Mouse (Mus musculus) midbrain, postnatal 0 days (tissue): Measurements from ENCODE around the gene Adgre5. TPM values are rescaled to one million over a fixed set of nuclear protein-coding genes. Genes with fewer than 3 reads are reported as not detected.

ENCODE experiments used
- ATAC-seq: fragments of 200-750 bp; cut with Nextera tagmentation; 2 replicates; pipeline ENCODE4 v1.8.0; 2017; ENCODE audit warnings: moderate number of reproducible peaks, mild to moderate bottlenecking, moderate TSS enrichment, moderate library complexity; ENCODE audit not compliant: low FRiP score
- DNase-seq: peaks from one replicate; pipeline ENCODE4 v3.0.0-alpha.2; 2015; ENCODE audit warnings: low spot score
- H3K27ac ChIP-seq: fragments of 300-500 bp; sonication (generic); 2 replicates; pipeline ENCODE4 v1.5.1; 2014; ENCODE audit warnings: low read depth, mild to moderate bottlenecking, low read length, mixed read lengths
- H3K27me3 ChIP-seq: fragments of 300-500 bp; sonication (generic); 2 replicates; pipeline ENCODE4 v1.6.1; 2014; ENCODE audit warnings: low read length, control low read depth, mixed read lengths; ENCODE audit not compliant: insufficient read depth
- H3K36me3 ChIP-seq: fragments of 300-500 bp; sonication (generic); 2 replicates; pipeline ENCODE4 v1.6.1; 2014; ENCODE audit warnings: low read length, control low read depth, mixed read lengths; ENCODE audit not compliant: insufficient read depth
- H3K4me1 ChIP-seq: fragments of 300-500 bp; sonication (generic); 2 replicates; pipeline ENCODE4 v1.6.1; 2014; ENCODE audit warnings: mild to moderate bottlenecking, control low read depth, antibody characterized with exemption, low read length, mixed read lengths; ENCODE audit not compliant: insufficient read depth
- H3K4me2 ChIP-seq: fragments of 300-500 bp; sonication (generic); 2 replicates; pipeline ENCODE4 v1.6.1; 2014; ENCODE audit warnings: low read depth, mild to moderate bottlenecking, low read length, mixed read lengths; ENCODE audit not compliant: poor library complexity, severe bottlenecking
- H3K4me3 ChIP-seq: fragments of 300-500 bp; sonication (generic); 2 replicates; pipeline ENCODE4 v1.5.1; 2014; ENCODE audit warnings: low read depth, mild to moderate bottlenecking, low read length, moderate library complexity
- H3K9ac ChIP-seq: fragments of 300-500 bp; sonication (generic); replicated peaks from 2 replicates; pipeline ENCODE4 v1.6.1; 2014; ENCODE audit warnings: mild to moderate bottlenecking, low read length, moderate library complexity, mixed read lengths; ENCODE audit not compliant: poor library complexity, severe bottlenecking
- H3K9me3 ChIP-seq: fragments of 300-500 bp; sonication (generic); 2 replicates; pipeline ENCODE4 v1.6.1; 2016; ENCODE audit warnings: low read length, control low read depth
- CTCF ChIP-seq: IDR thresholded peaks from 2 replicates; pipeline ENCODE4 v1.5.1; 2016; ENCODE audit warnings: antibody characterized with exemption, mild to moderate bottlenecking
- WGBS: fragments of 180-500 bp; shearing (Covaris S2); extraction: QIAGEN DNeasy Blood & Tissue Kit; methylation state at CpG from one replicate; pipeline ENCODE4 v1.1.7; 2014; 5-methylcytosine and 5-hydroxymethylcytosine counted together
- microRNA-seq: library from miRNA; unstranded; fragments of <30 nt; microRNA quantifications from one replicate; pipeline ENCODE4, GENCODE M21; 2016; ENCODE audit warnings: borderline number of aligned reads
- polyA plus RNA-seq: library from polyadenylated mRNA; unstranded; fragments of >200 nt; fragmentation: Nextera tagmentation; extraction: Ambion mirVana; gene quantifications from 2 replicates; pipeline ENCODE4 v1.2.1, GENCODE M21; 2015
- total RNA-seq: library from RNA; depleted of rRNA; stranded (reverse); fragments of >200 nt; gene quantifications from 2 replicates; pipeline ENCODE4 v1.2.3, GENCODE M21; 2014; rRNA removed

The Adgre5 gene
- total and polyA plus RNA-seq, 2 experiments from 2014 or later: 8.3 to 24.3 TPM

GRCm38 (mm10) chr8:83681099-83681498, 60.0 kb downstream of the Adgre5 start:
- Histone ChIP-seq H3K4me3 (no peak overlapping the region), H3K9me3 (no peaks in the 10 kb centered on the region), H3K27me3 (no peaks in the 10 kb centered on the region), H3K27ac (no peak overlapping the region), H3K36me3 (peaks cover 81% of the 10 kb centered on the region), H3K9ac (no peak overlapping the region), H3K4me2 (no peak overlapping the region), H3K4me1 (no peaks in the 10 kb centered on the region)
- DNase-seq (no peak), ATAC-seq (no peak)
- WGBS: 34% methylated on average over 6 of the region's 6 CpGs
- no peak for TF ChIP-seq CTCF

- ATAC-seq (no peak), DNase-seq (no peak)
- no peak overlapping the region for H3K4me2 ChIP-seq
- H3K9ac ChIP-seq: no peak overlapping the region
- no peaks in the 10 kb centered on the region for H3K4me1 ChIP-seq
- no peaks in the 10 kb centered on the region for H3K9me3 ChIP-seq
- no peak overlapping the region for H3K27ac ChIP-seq
- H3K27me3 ChIP-seq: no peaks in the 10 kb centered on the region
- H3K4me3 ChIP-seq: no peak overlapping the region
- TF ChIP-seq CTCF: no peak
- 91% methylated on average over 5 of the region's 5 CpGs for WGBS
- peaks cover 79% of the 10 kb centered on the region for H3K36me3 ChIP-seq
Measured at GRCm38 (mm10) chr8:83680603-83681002, 60.5 kb downstream of the Adgre5 start.

- peaks cover 77% of the 10 kb centered on the region for H3K36me3 ChIP-seq
- H3K27ac ChIP-seq: no peak overlapping the region
- ATAC-seq: no peak
- no peak overlapping the region for H3K4me2 ChIP-seq
- no peaks in the 10 kb centered on the region for H3K27me3 ChIP-seq
- no peak overlapping the region for H3K4me3 ChIP-seq
- H3K4me1 ChIP-seq: no peaks in the 10 kb centered on the region
- H3K9ac ChIP-seq: no peak overlapping the region
- H3K9me3 ChIP-seq: no peaks in the 10 kb centered on the region
- 95% methylated on average over 12 of the region's 12 CpGs for WGBS
- TF ChIP-seq CTCF: no peak
- DNase-seq: no peak
Measured at GRCm38 (mm10) chr8:83679866-83680265, 61.3 kb downstream of the Adgre5 start.

DNA sequence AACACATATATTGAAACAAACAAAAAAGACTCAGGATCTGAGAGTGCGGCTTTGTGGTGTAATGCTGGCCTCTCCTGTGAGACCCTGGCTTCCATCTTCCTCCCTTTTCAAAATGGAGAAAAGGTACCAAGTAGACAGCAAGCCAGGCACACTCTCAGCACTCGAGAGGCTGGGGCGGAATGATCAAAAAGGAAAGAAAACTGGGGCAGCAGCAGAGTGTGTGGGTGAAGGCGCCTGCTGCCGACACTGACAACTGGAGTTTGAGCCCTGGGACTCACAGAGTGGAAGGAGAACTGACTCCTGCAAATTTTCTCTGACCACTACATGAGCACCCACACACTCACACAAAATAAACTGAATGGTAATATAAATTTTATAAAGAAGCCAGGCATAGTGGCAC, 66.6 kb downstream of the Adgre5 start:
- 93% methylated on average over 5 of the region's 5 CpGs for WGBS
- no peaks in the 10 kb centered on the region for H3K4me1 ChIP-seq
- H3K9me3 ChIP-seq: no peaks in the 10 kb centered on the region
- no peak for DNase-seq
- no peak overlapping the region for H3K4me3 ChIP-seq
- H3K27ac ChIP-seq: no peak overlapping the region
- peaks cover 83% of the 10 kb centered on the region for H3K36me3 ChIP-seq
- no peaks in the 10 kb centered on the region for H3K27me3 ChIP-seq
- H3K4me2 ChIP-seq: no peak overlapping the region
- H3K9ac ChIP-seq: no peak overlapping the region
- no peak for TF ChIP-seq CTCF
- ATAC-seq: no peak

Small RNAs within 50 kb of the gene (microRNA-seq; reads per million reads assigned to microRNA genes)
- not detected for gene Mir1668

Other genes starting within 250 kb of the Adgre5 start
- gene Olfr370, start 205.5 kb downstream of the Adgre5 start, total RNA-seq: not detected in 2 replicates
- not detected in 2 replicates for gene Olfr370, start 205.5 kb downstream of the Adgre5 start, polyA plus RNA-seq
- 151 and 158 TPM in 2 replicates for gene Ndufb7, start 174.7 kb downstream of the Adgre5 start, total RNA-seq
- 396 and 420 TPM in 2 replicates for gene Ndufb7, start 174.7 kb downstream of the Adgre5 start, polyA plus RNA-seq
- gene Tecr, start 133.4 kb downstream of the Adgre5 start, total RNA-seq: 1,134 and 1,270 TPM in 2 replicates
- 1,433 and 1,533 TPM in 2 replicates for gene Tecr, start 133.4 kb downstream of the Adgre5 start, polyA plus RNA-seq
- 41.0 and 43.3 TPM in 2 replicates for gene Dnajb1, start 133.1 kb downstream of the Adgre5 start, total RNA-seq
- gene Dnajb1, start 133.1 kb downstream of the Adgre5 start, polyA plus RNA-seq: 60.3 and 72.4 TPM in 2 replicates
- gene Gipc1, start 88.6 kb downstream of the Adgre5 start, total RNA-seq: 72.3 and 74.2 TPM in 2 replicates
- gene Gipc1, start 88.6 kb downstream of the Adgre5 start, polyA plus RNA-seq: 108 and 111 TPM in 2 replicates
- 0.55 and 0.85 TPM in 2 replicates for gene Ptger1, start 74.6 kb downstream of the Adgre5 start, total RNA-seq
- 0.27 and 0.36 TPM in 2 replicates for gene Ptger1, start 74.6 kb downstream of the Adgre5 start, polyA plus RNA-seq
- 63.9 and 71.2 TPM in 2 replicates for gene Pkn1, start 42.1 kb downstream of the Adgre5 start, total RNA-seq
- 21.3 and 21.7 TPM in 2 replicates for gene Pkn1, start 42.1 kb downstream of the Adgre5 start, polyA plus RNA-seq
- gene Ddx39, start 26.1 kb downstream of the Adgre5 start, total RNA-seq: 38.1 and 47.3 TPM in 2 replicates
- 68.2 and 76.6 TPM in 2 replicates for gene Ddx39, start 26.1 kb downstream of the Adgre5 start, polyA plus RNA-seq
- gene Adgrl1, start 158.8 kb upstream of the Adgre5 start, total RNA-seq: 394 and 593 TPM in 2 replicates
- gene Adgrl1, start 158.8 kb upstream of the Adgre5 start, polyA plus RNA-seq: 55.5 and 55.9 TPM in 2 replicates
- gene Gm10644, start 213.9 kb upstream of the Adgre5 start, total RNA-seq: 0.47 and 0.60 TPM in 2 replicates
- gene Gm10644, start 213.9 kb upstream of the Adgre5 start, polyA plus RNA-seq: 0.36 and 0.39 TPM in 2 replicates
- 3.9 and 20.4 TPM in 2 replicates for gene Asf1b, start 214.2 kb upstream of the Adgre5 start, total RNA-seq
- 3.8 and 4.3 TPM in 2 replicates for gene Asf1b, start 214.2 kb upstream of the Adgre5 start, polyA plus RNA-seq
- gene Prkaca, start 231.7 kb upstream of the Adgre5 start, total RNA-seq: 190 and 218 TPM in 2 replicates
- gene Prkaca, start 231.7 kb upstream of the Adgre5 start, polyA plus RNA-seq: 253 and 259 TPM in 2 replicates